Mouse (Mus musculus): ENCODE data around the gene 2200002D01Rik. TPM values are rescaled to one million over a fixed set of nuclear protein-coding genes. Genes with fewer than 3 reads are reported as not detected.
A peak's percentile ranks its signal among the peaks of the same experiment; 100 is the strongest.

The 2200002D01Rik gene
- polyA plus RNA-seq, 1 experiment from 2014 or later, result 1.5 TPM

DNA sequence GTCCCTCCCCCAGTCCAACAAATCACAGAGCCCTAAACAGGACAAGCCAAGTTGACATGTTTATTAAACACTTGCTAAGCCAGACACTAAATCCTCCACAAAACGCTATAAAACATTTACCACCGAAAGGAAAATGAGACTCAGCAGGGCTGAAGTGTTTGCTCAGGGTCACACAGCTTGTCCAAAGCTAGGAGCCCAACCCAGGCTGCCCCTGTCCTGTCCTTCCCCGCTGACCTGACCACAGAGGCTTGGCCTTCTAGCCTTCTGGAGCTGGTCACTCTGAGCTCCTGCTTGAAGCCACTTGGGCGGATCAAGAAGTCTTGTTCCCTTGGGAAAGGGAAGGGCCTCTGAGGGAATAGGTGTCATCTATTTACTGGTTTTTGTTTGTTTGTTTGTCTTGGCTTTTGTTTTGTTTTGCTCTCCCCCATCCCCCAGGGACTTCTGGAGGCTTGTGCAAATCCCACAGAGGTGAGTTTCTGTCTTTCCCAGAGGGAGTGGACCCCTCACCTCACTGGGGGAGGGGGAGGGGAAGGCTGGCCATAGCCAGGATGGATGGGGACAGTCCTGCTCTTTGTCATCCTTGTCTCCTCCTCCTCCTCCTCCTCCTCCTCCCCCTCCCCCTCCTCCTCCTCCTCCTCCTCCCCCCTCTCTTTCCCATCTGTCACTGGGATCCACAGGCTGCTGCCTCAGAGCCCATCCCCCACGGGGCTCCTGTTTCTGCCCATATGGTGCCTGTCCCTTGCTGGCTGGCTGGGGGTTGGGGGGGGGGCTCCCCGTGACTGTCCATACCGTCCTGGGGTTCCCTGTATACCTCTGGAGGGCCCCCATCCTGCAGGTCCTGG lies 43.6 kb upstream of the 2200002D01Rik start:
- Histone ChIP-seq H3K27ac (replicated peaks; ENCODE audit: low read depth, low read length) (peak overlapping the region; percentile 22; the same call in 1 of the 2 replicates), H3K4me2 (ENCODE audit: low read depth, low read length) (no peak overlapping the region; the same call in 1 of the 2 replicates), H3K9me3 (replicated peaks; ENCODE audit: control insufficient read depth, low read length) (no peaks in the 10 kb centered on the region), H3K36me3 (replicated peaks; ENCODE audit: control insufficient read depth, insufficient read depth, low read depth, low read length) (no peaks in the 10 kb centered on the region), H3K9ac (replicated peaks; ENCODE audit: low read length) (peak overlapping the region; percentile 44; the same call in 1 of the 2 replicates), H3K4me3 (ENCODE audit: low read depth, low read length) (no peak overlapping the region), H3K27me3 (ENCODE audit: control insufficient read depth, insufficient read depth, low read length) (no peaks in the 10 kb centered on the region), H3K4me1 (ENCODE audit: control insufficient read depth, insufficient read depth, low read length) (peaks cover 13% of the 10 kb centered on the region)
- ATAC-seq (replicated peaks; ENCODE audit: insufficient number of reproducible peaks, low FRiP score, low TSS enrichment, low read depth), result 0 out of 2 replicates have a peak, but pooled peaks have one; percentile 20
- no peak for DNase-seq (ENCODE audit: low spot score)
- WGBS, result 30% methylated on average over 7 of the region's 7 CpGs

DNA sequence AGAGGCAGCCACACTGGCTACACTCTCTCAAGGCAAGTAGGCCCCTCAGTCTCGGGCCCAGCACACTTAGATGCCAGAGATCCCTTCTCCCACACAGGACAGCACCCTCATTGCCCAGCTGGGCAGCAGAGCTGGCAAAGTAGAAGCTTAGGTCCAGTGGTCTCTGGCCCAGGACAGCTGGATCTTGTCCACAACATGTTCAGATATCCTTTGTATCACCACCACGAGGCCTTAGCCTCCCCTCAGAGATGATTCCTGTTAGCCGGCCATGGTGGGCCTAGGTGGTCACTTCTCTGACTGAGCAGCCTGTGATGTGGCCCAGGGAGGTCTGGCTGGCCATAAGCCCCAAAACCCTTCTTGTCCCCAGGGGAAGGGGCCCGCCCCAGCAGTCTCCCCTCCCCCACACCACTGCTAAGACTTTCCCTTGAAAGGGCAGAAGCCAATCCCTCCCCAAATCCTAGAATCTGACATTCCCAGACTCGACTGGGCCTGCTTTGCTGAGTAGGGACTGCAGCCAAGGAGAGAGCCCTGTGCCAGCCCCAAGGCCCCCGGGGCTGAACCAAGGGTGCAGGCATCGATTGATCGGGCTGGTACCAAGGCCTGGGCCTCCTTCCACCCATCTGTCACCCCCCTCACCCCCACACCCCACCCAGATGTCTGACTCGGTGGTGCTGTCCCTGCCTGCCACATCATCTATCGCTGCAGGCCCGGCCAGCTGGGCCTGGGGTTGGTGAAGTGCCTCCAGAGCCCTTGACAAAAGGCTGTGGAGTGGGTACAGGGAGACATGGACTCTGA lies 42.6 kb upstream of the 2200002D01Rik start:
- 42% methylated on average over 11 of the region's 11 CpGs for WGBS
- H3K9me3 ChIP-seq (replicated peaks; ENCODE audit: control insufficient read depth, low read length), result no peaks in the 10 kb centered on the region
- no peak for ATAC-seq (replicated peaks; ENCODE audit: insufficient number of reproducible peaks, low FRiP score, low TSS enrichment, low read depth)
- H3K27me3 ChIP-seq (ENCODE audit: control insufficient read depth, insufficient read depth, low read length), result no peaks in the 10 kb centered on the region
- H3K27ac ChIP-seq (replicated peaks; ENCODE audit: low read depth, low read length), result 0 out of 2 replicates have a peak overlapping the region, but pooled peaks have one; percentile 35
- no peak for DNase-seq (ENCODE audit: low spot score)
- H3K4me2 ChIP-seq (ENCODE audit: low read depth, low read length), result no peak overlapping the region
- no peaks in the 10 kb centered on the region for H3K36me3 ChIP-seq (replicated peaks; ENCODE audit: control insufficient read depth, insufficient read depth, low read depth, low read length)
- peak overlapping the region; percentile 29 for H3K9ac ChIP-seq (replicated peaks; ENCODE audit: low read length)
- no peak overlapping the region for H3K4me3 ChIP-seq (ENCODE audit: low read depth, low read length)
- H3K4me1 ChIP-seq (ENCODE audit: control insufficient read depth, insufficient read depth, low read length), result peaks cover 13% of the 10 kb centered on the region

GRCm38 (mm10) chr7:29289856-29290255 lies 41.6 kb upstream of the 2200002D01Rik start:
- 73% methylated on average over 6 of the region's 6 CpGs for WGBS
- DNase-seq (ENCODE audit: low spot score), result no peak

GRCm38 (mm10) chr7:29288942-29289638 lies 40.8 kb upstream of the 2200002D01Rik start, which contains the start of gene Ppp1r14a:
TSS of gene Ppp1r14a (plus strand) at chr7:29289308.
- H3K4me3 ChIP-seq (ENCODE audit: low read depth, low read length), result peak within 1 kb of the TSS; percentile 54
- peaks cover 13% of the 10 kb centered on the region for H3K4me1 ChIP-seq (ENCODE audit: control insufficient read depth, insufficient read depth, low read length)
- peak within 1 kb of the TSS; percentile 87 for H3K4me2 ChIP-seq (ENCODE audit: low read depth, low read length)
- DNase-seq (ENCODE audit: low spot score), result peak; percentile 84
- H3K27me3 ChIP-seq (ENCODE audit: control insufficient read depth, insufficient read depth, low read length), result no peaks in the 10 kb centered on the region
- no peak within 1 kb of the TSS; the same call in 1 of the 2 replicates for H3K27ac ChIP-seq (replicated peaks; ENCODE audit: low read depth, low read length)
- 0 out of 2 replicates have a peak, but pooled peaks have one; percentile 5 for ATAC-seq (replicated peaks; ENCODE audit: insufficient number of reproducible peaks, low FRiP score, low TSS enrichment, low read depth)
- WGBS, result under 1% methylated on average over 59 of the region's 59 CpGs
- peak within 1 kb of the TSS; percentile 60 for H3K9ac ChIP-seq (replicated peaks; ENCODE audit: low read length)
- H3K36me3 ChIP-seq (replicated peaks; ENCODE audit: control insufficient read depth, insufficient read depth, low read depth, low read length), result no peaks in the 10 kb centered on the region
- H3K9me3 ChIP-seq (replicated peaks; ENCODE audit: control insufficient read depth, low read length), result no peaks in the 10 kb centered on the region

More at GRCm38 (mm10) chr7:29289856-29290255, 41.6 kb upstream of the 2200002D01Rik start:
- H3K27me3 ChIP-seq (ENCODE audit: control insufficient read depth, insufficient read depth, low read length), result no peaks in the 10 kb centered on the region
- H3K9me3 ChIP-seq (replicated peaks; ENCODE audit: control insufficient read depth, low read length), result no peaks in the 10 kb centered on the region
- no peak for ATAC-seq (replicated peaks; ENCODE audit: insufficient number of reproducible peaks, low FRiP score, low TSS enrichment, low read depth)
- peaks cover 13% of the 10 kb centered on the region for H3K4me1 ChIP-seq (ENCODE audit: control insufficient read depth, insufficient read depth, low read length)
- H3K36me3 ChIP-seq (replicated peaks; ENCODE audit: control insufficient read depth, insufficient read depth, low read depth, low read length), result no peaks in the 10 kb centered on the region
- peak overlapping the region; percentile 54 for H3K4me3 ChIP-seq (ENCODE audit: low read depth, low read length)
- peak overlapping the region; percentile 87 for H3K4me2 ChIP-seq (ENCODE audit: low read depth, low read length)
- no peak overlapping the region for H3K27ac ChIP-seq (replicated peaks; ENCODE audit: low read depth, low read length)
- no peak overlapping the region for H3K9ac ChIP-seq (replicated peaks; ENCODE audit: low read length)

GRCm38 (mm10) chr7:29288079-29288478 lies 39.8 kb upstream of the 2200002D01Rik start:
- 91% methylated on average over 2 of the region's 2 CpGs for WGBS
- DNase-seq (ENCODE audit: low spot score) (no peak), ATAC-seq (replicated peaks; ENCODE audit: insufficient number of reproducible peaks, low FRiP score, low TSS enrichment, low read depth) (no peak)
- peaks cover 13% of the 10 kb centered on the region for H3K4me1 ChIP-seq (ENCODE audit: control insufficient read depth, insufficient read depth, low read length)
- no peak overlapping the region for H3K9ac ChIP-seq (replicated peaks; ENCODE audit: low read length)
- H3K9me3 ChIP-seq (replicated peaks; ENCODE audit: control insufficient read depth, low read length), result no peaks in the 10 kb centered on the region
- H3K4me2 ChIP-seq (ENCODE audit: low read depth, low read length), result no peak overlapping the region
- no peaks in the 10 kb centered on the region for H3K36me3 ChIP-seq (replicated peaks; ENCODE audit: control insufficient read depth, insufficient read depth, low read depth, low read length)
- H3K4me3 ChIP-seq (ENCODE audit: low read depth, low read length), result no peak overlapping the region
- H3K27ac ChIP-seq (replicated peaks; ENCODE audit: low read depth, low read length), result no peak overlapping the region
- no peaks in the 10 kb centered on the region for H3K27me3 ChIP-seq (ENCODE audit: control insufficient read depth, insufficient read depth, low read length)

- H3K27ac ChIP-seq (replicated peaks; ENCODE audit: low read depth, low read length), result no peak overlapping the region
- H3K27me3 ChIP-seq (ENCODE audit: control insufficient read depth, insufficient read depth, low read length), result peaks cover 2% of the 10 kb centered on the region; the same call in 1 of the 2 replicates
- no peaks in the 10 kb centered on the region for H3K36me3 ChIP-seq (replicated peaks; ENCODE audit: control insufficient read depth, insufficient read depth, low read depth, low read length)
- DNase-seq (ENCODE audit: low spot score) (no peak), ATAC-seq (replicated peaks; ENCODE audit: insufficient number of reproducible peaks, low FRiP score, low TSS enrichment, low read depth) (no peak)
- 82% methylated on average over 7 of the region's 7 CpGs for WGBS
- H3K4me1 ChIP-seq (ENCODE audit: control insufficient read depth, insufficient read depth, low read length), result peaks cover 13% of the 10 kb centered on the region
- H3K4me3 ChIP-seq (ENCODE audit: low read depth, low read length), result no peak overlapping the region
- H3K9ac ChIP-seq (replicated peaks; ENCODE audit: low read length), result no peak overlapping the region
- H3K4me2 ChIP-seq (ENCODE audit: low read depth, low read length), result no peak overlapping the region
- no peaks in the 10 kb centered on the region for H3K9me3 ChIP-seq (replicated peaks; ENCODE audit: control insufficient read depth, low read length)
Measured at GRCm38 (mm10) chr7:29287481-29287880, 39.2 kb upstream of the 2200002D01Rik start.

DNA sequence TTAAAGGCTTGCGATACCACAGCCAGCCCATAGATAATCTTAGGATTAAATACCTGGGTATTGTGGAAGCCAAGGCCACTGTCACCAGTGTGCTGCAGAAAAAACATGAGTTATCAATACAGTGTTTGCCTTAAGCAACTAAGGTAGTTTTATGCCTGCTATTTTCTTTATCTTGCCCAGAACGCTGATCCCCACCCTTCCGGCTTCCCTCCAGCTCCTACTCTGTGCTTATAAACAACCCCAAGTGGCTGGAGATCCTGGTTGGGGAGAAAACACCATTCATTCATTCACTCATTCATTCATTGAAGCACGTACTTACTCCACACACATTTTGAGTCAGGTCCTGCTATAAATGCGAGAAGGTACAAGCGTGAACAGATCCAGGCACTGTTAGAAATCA lies 36.3 kb upstream of the 2200002D01Rik start:
- no peak overlapping the region for H3K4me2 ChIP-seq (ENCODE audit: low read depth, low read length)
- ATAC-seq (replicated peaks; ENCODE audit: insufficient number of reproducible peaks, low FRiP score, low TSS enrichment, low read depth), result no peak
- H3K36me3 ChIP-seq (replicated peaks; ENCODE audit: control insufficient read depth, insufficient read depth, low read depth, low read length), result no peaks in the 10 kb centered on the region
- peaks cover 18% of the 10 kb centered on the region for H3K27me3 ChIP-seq (ENCODE audit: control insufficient read depth, insufficient read depth, low read length)
- peaks cover 5% of the 10 kb centered on the region for H3K4me1 ChIP-seq (ENCODE audit: control insufficient read depth, insufficient read depth, low read length)
- H3K4me3 ChIP-seq (ENCODE audit: low read depth, low read length), result no peak overlapping the region
- no peak overlapping the region for H3K9ac ChIP-seq (replicated peaks; ENCODE audit: low read length)
- 89% methylated on average over 6 of the region's 6 CpGs for WGBS
- no peak for DNase-seq (ENCODE audit: low spot score)
- no peak overlapping the region for H3K27ac ChIP-seq (replicated peaks; ENCODE audit: low read depth, low read length)
- H3K9me3 ChIP-seq (replicated peaks; ENCODE audit: control insufficient read depth, low read length), result no peaks in the 10 kb centered on the region

All from embryonic facial prominence, embryonic 11.5 days (tissue).